Mouse (Mus musculus): Measurements from ENCODE around the gene Tescl. TPM values are rescaled to one million over a fixed set of nuclear protein-coding genes. Genes with fewer than 3 reads are reported as not detected.

Tescl gene
- polyA plus RNA-seq, 1 experiment from 2014 or later, result 0.31 TPM

GRCm38 (mm10) chr7:24356081-24356480, 22.3 kb upstream of the Tescl start:
- Histone ChIP-seq H3K4me1 (replicated peaks) (no peaks in the 10 kb centered on the region), H3K27ac (replicated peaks) (no peak overlapping the region), H3K4me3 (no peak overlapping the region), H3K9ac (no peak overlapping the region), H3K36me3 (no peaks in the 10 kb centered on the region), H3K4me2 (no peak overlapping the region), H3K27me3 (peaks cover 10% of the 10 kb centered on the region; the same call in 1 of the 2 replicates), H3K9me3 (0 out of 2 replicates have a peak, but pooled peaks cover 8% of the 10 kb centered on the region)
- WGBS, result 83% methylated on average over 10 of the region's 10 CpGs
- no peak for ATAC-seq (ENCODE audit: low read depth)

- 88% methylated on average over 6 of the region's 6 CpGs for WGBS
- Histone ChIP-seq H3K4me3 (no peak overlapping the region), H3K9me3 (0 out of 2 replicates have a peak, but pooled peaks cover 6% of the 10 kb centered on the region), H3K27ac (replicated peaks) (no peak overlapping the region), H3K9ac (no peak overlapping the region), H3K4me1 (replicated peaks) (no peaks in the 10 kb centered on the region), H3K4me2 (no peak overlapping the region), H3K36me3 (no peaks in the 10 kb centered on the region), H3K27me3 (peaks cover 11% of the 10 kb centered on the region; the same call in 1 of the 2 replicates)
- no peak for ATAC-seq (ENCODE audit: low read depth)
Observed at GRCm38 (mm10) chr7:24355646-24356045, 21.9 kb upstream of the Tescl start.

GRCm38 (mm10) chr7:24348896-24349295, 15.2 kb upstream of the Tescl start, which contains the start of gene Lypd5:
Gene Lypd5, plus strand, starts transcription at chr7:24349196.
- ATAC-seq (ENCODE audit: low read depth), result no peak
- Histone ChIP-seq H3K4me2 (no peak within 1 kb of the TSS), H3K9me3 (no peaks in the 10 kb centered on the region), H3K36me3 (no peaks in the 10 kb centered on the region), H3K27ac (replicated peaks) (no peak within 1 kb of the TSS), H3K4me3 (no peak within 1 kb of the TSS), H3K27me3 (peaks cover 11% of the 10 kb centered on the region; the same call in 1 of the 2 replicates), H3K4me1 (replicated peaks) (no peaks in the 10 kb centered on the region), H3K9ac (no peak within 1 kb of the TSS)
- 44% methylated on average over 6 of the region's 6 CpGs for WGBS

DNA sequence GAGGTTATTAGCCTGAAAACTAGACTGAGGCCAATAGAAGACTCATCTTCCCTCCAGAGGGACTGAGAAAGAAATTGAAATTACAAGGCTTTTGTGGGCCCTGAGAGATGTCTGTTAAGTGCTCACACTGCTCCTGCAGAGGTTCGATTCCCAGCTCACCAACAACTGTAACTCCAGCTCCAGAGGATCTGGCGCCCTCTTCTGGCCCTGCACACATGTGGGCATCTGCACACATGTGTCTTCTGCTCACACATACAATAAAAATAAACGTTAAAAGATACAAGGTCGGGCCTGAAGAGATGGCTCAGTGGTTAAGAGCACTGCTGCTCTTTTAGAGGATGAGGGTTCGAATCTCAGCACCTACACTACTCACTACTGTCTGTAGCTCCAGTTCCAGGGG, 12.7 kb upstream of the Tescl start:
- H3K36me3 ChIP-seq, result no peaks in the 10 kb centered on the region
- ATAC-seq (ENCODE audit: low read depth), result no peak
- no peaks in the 10 kb centered on the region for H3K9me3 ChIP-seq
- no peak overlapping the region for H3K4me2 ChIP-seq
- 69% methylated on average over 5 of the region's 5 CpGs for WGBS
- H3K27me3 ChIP-seq, result peaks cover 5% of the 10 kb centered on the region; the same call in 1 of the 2 replicates
- H3K4me1 ChIP-seq (replicated peaks), result no peaks in the 10 kb centered on the region
- no peak overlapping the region for H3K4me3 ChIP-seq
- H3K27ac ChIP-seq (replicated peaks), result no peak overlapping the region
- H3K9ac ChIP-seq, result no peak overlapping the region

GRCm38 (mm10) chr7:24343701-24344272, 10.1 kb upstream of the Tescl start:
- H3K4me1 ChIP-seq (replicated peaks), result no peaks in the 10 kb centered on the region
- H3K9ac ChIP-seq, result no peak overlapping the region
- no peak for ATAC-seq (ENCODE audit: low read depth)

GRCm38 (mm10) chr7:24338241-24338640, 4.5 kb upstream of the Tescl start:
- no peaks in the 10 kb centered on the region for H3K4me1 ChIP-seq (replicated peaks)
- H3K27ac ChIP-seq (replicated peaks), result no peak overlapping the region
- ATAC-seq (ENCODE audit: low read depth), result no peak
- no peak overlapping the region for H3K9ac ChIP-seq
- no peak overlapping the region for H3K4me3 ChIP-seq
- H3K4me2 ChIP-seq, result no peak overlapping the region
- no peaks in the 10 kb centered on the region for H3K36me3 ChIP-seq
- peaks cover 17% of the 10 kb centered on the region for H3K27me3 ChIP-seq
- 43% methylated on average over 2 of the region's 2 CpGs for WGBS
- H3K9me3 ChIP-seq, result no peaks in the 10 kb centered on the region

More at GRCm38 (mm10) chr7:24343701-24344272, 10.1 kb upstream of the Tescl start:
- no peaks in the 10 kb centered on the region for H3K9me3 ChIP-seq
- 65% methylated on average over 7 of the region's 7 CpGs for WGBS
- no peaks in the 10 kb centered on the region for H3K36me3 ChIP-seq
- no peak overlapping the region for H3K4me2 ChIP-seq
- H3K27me3 ChIP-seq, result no peaks in the 10 kb centered on the region
- no peak overlapping the region for H3K4me3 ChIP-seq
- H3K27ac ChIP-seq (replicated peaks), result peak overlapping the region; percentile 49; the same call in 1 of the 2 replicates

GRCm38 (mm10) chr7:24335699-24336309, 2.1 kb upstream of the Tescl start:
- Histone ChIP-seq H3K27me3 (peaks cover 25% of the 10 kb centered on the region), H3K36me3 (no peaks in the 10 kb centered on the region), H3K9me3 (no peaks in the 10 kb centered on the region), H3K4me3 (no peak overlapping the region), H3K4me1 (replicated peaks) (0 out of 2 replicates have a peak, but pooled peaks cover under 1% of the 10 kb centered on the region), H3K4me2 (no peak overlapping the region), H3K27ac (replicated peaks) (no peak overlapping the region), H3K9ac (no peak overlapping the region)
- WGBS, result 14% methylated on average over 5 of the region's 5 CpGs
- 0 out of 2 replicates have a peak, but pooled peaks have one; percentile 61 for ATAC-seq (ENCODE audit: low read depth)

- no peak for ATAC-seq (ENCODE audit: low read depth)
- Histone ChIP-seq H3K9me3 (peaks cover 8% of the 10 kb centered on the region), H3K4me1 (replicated peaks) (peaks cover 27% of the 10 kb centered on the region)
Observed at GRCm38 (mm10) chr7:24327281-24327975, 6.3 kb downstream of the Tescl start.

DNA sequence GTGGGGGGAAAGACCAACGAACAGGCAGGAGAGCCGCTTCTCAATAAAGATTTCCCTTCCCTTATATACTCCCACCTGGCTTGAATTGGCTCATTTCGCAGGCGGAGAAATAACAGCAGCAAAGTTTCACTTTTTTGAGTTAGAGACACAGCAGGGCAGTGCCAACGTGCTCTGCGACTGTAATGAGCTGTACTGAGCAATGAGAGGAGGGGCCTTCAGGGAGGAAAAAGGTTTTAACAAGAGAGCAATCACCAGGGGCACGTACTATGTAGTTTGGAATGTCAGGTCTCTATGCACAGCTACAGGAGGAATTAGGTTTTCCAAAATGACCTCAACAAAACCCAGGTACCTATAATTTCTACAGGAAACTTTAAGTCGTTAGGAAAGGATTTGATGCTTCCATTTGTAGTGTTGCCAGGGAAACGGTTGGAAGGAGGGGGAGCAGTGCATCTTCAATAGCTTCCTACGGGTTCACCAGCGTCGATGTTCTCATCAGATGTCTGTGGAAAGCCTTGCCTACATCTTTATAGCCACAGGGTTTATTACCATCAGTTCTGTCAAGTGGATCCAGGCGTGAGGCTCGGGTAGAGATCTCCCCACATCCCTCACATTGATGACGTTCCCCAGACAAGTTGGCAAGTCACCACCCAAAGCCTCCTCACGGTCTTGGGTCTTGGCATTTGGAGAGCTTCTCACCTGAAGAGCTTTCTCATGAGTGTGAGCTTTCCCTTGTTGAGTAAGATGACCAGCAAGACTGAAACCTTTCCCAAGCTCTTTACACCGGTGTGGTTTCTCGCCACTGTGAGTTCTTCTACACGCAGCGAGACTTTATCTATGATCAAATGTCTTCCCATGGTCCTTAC, 7.2 kb downstream of the Tescl start:
- Histone ChIP-seq H3K36me3 (no peaks in the 10 kb centered on the region), H3K9ac (peak overlapping the region; percentile 56; the same call in 1 of the 2 replicates), H3K4me3 (peak overlapping the region; percentile 29), H3K9me3 (peaks cover 8% of the 10 kb centered on the region), H3K4me1 (replicated peaks) (peaks cover 27% of the 10 kb centered on the region), H3K27ac (replicated peaks) (peak overlapping the region; percentile 62; the same call in 1 of the 2 replicates), H3K27me3 (no peaks in the 10 kb centered on the region), H3K4me2 (peak overlapping the region; percentile 54)
- WGBS, result 37% methylated on average over 20 of the region's 20 CpGs
- peak; percentile 76 for ATAC-seq (ENCODE audit: low read depth)

More at GRCm38 (mm10) chr7:24327281-24327975, 6.3 kb downstream of the Tescl start:
- 90% methylated on average over 14 of the region's 14 CpGs for WGBS
- no peak overlapping the region for H3K4me2 ChIP-seq
- no peaks in the 10 kb centered on the region for H3K27me3 ChIP-seq
- no peaks in the 10 kb centered on the region for H3K36me3 ChIP-seq
- no peak overlapping the region for H3K9ac ChIP-seq
- no peak overlapping the region for H3K4me3 ChIP-seq
- no peak overlapping the region for H3K27ac ChIP-seq (replicated peaks)

GRCm38 (mm10) chr7:24325675-24326128, 8.0 kb downstream of the Tescl start:
- Histone ChIP-seq H3K27me3 (no peaks in the 10 kb centered on the region), H3K36me3 (no peaks in the 10 kb centered on the region), H3K9ac (peak overlapping the region; percentile 56), H3K27ac (replicated peaks) (peak overlapping the region; percentile 62), H3K4me3 (peak overlapping the region; percentile 29), H3K4me2 (peak overlapping the region; percentile 54), H3K9me3 (peaks cover 8% of the 10 kb centered on the region), H3K4me1 (replicated peaks) (peaks cover 26% of the 10 kb centered on the region)
- WGBS, result 3% methylated on average over 13 of the region's 13 CpGs
- peak; percentile 78; the same call in 1 of the 2 replicates for ATAC-seq (ENCODE audit: low read depth)

GRCm38 (mm10) chr7:24325197-24325596, 8.5 kb downstream of the Tescl start:
- Histone ChIP-seq H3K4me2 (peak overlapping the region; percentile 54), H3K4me1 (replicated peaks) (peaks cover 20% of the 10 kb centered on the region), H3K9ac (no peak overlapping the region), H3K27ac (replicated peaks) (no peak overlapping the region; the same call in 1 of the 2 replicates), H3K27me3 (no peaks in the 10 kb centered on the region), H3K4me3 (no peak overlapping the region), H3K36me3 (no peaks in the 10 kb centered on the region), H3K9me3 (peaks cover 8% of the 10 kb centered on the region)
- WGBS, result 81% methylated on average over 6 of the region's 6 CpGs
- no peak for ATAC-seq (ENCODE audit: low read depth)

Data from neural tube, embryonic 13.5 days (tissue).